Mouse (Mus musculus) urinary bladder, postnatal 10 days (tissue): ENCODE data around the gene Gns.

ENCODE experiments used
- DNase-seq: peaks from one replicate; pipeline ENCODE4 v3.0.0; 2022; ENCODE audit warnings: low spot score

Gns gene

DNA sequence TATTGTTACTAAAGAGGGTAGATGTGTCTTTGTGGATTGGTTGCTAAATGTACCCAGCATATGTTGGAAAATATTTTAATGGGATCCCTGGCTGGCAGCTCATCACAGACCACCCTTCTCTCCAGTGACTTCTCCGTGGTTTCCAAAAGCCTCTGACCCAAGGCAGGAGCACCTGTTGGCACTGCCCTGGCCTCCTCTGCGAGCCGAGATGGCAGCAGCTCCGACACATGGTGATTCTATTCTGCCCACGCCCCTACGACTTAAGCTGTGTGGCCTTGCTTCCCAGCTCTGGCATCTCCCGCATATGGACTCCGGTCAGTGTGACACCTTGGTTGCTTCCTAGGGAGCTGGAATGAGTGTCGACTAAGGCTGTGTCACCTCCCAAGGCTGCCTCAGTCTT lies 38.2 kb downstream of the Gns start:
- DNase-seq: no peak

DNA sequence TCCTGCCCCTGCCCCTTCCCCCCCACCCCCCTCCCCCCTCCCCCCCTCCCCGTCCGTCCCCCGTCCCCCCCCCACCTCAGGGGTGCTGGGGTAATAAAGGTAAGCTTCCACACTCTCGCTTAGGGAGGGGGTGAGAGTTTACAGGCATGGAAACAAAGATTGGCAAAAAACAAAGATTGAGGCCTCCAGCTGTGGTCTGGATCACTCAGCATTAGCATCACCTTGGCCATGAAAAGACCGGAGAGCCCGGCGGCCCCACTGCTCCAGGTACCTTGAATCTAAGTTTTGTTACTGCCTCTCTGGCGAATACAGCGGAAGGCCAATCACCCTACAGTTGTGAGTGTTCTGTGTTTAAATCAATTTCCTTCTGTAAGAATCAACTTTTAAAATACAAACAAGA lies 39.1 kb downstream of the Gns start:
- no peak for DNase-seq

DNA sequence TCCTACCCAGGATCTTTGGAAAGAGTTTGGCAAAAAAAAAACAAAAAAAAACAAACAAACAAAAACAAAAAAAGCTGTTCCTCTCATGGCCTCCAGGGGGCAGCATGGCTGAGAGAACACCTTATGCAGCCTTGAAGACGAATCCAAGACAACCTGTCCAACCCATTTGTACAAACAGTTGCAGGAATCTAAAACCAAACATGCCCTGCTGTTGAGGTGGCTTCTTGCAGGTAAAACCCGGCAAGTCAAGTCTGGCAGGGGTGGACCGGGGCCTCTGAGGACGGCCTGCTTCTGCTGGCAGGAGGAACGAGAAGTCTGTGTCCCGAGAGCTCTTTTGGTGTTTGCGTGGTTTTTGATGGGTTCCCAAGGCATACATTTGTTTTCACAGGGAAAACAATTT lies 44.8 kb downstream of the Gns start:
- no peak for DNase-seq

DNA sequence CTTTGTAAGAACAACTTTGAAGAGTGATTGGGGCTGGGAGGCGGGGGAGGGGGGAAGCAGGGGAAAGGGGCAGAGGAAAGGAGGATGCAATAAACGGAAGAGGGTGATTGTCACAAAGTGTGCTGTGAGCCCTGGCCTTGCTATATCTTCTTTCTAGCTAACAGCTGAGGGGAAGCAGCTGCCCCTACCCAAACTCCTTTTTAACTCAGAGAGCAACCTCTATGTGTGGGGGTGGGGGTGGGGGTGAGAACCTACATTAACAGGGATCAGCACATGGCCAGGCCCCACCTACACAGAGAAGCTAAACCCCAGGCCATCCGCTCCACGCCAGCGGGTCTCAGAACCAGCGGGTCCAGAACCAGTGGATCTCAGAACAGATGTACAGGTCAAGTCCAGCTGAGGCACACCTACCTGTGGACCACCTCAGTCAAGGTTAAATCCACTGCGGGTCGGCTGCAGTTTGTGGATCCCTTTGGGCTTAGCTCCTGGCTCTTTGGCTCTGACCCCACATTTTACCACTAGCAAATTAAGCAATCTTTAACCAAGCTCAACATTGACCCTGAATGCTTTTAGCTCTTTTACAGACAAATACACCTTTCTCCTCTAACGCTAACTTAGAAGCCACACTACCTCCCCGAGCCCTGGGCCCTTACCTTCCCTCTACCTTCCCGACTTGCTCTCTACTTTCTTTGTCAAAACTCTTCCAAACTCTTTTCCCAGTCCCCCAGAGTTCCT lies 47.0 kb downstream of the Gns start:
- DNase-seq: no peak

DNA sequence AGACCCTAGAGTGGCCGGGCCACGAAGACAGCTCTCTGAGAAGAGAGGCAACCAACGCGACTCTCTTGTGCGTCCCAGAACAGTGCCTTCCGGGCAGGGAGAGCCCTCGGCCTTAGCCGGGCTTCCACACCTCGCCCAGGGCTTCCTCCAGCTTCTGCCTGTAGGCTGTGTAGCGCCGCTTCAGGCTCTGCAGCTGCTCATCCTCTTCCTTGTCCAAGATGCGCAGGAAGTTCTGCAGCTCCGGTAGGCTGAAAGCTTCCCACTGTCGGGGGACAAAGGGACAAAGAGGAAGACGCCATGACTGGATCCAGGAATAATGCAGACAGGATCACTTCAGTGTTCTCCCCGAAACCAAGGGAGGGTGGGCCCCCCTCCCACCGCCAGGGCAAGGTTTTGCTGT lies 47.9 kb downstream of the Gns start:
- no peak for DNase-seq

DNA sequence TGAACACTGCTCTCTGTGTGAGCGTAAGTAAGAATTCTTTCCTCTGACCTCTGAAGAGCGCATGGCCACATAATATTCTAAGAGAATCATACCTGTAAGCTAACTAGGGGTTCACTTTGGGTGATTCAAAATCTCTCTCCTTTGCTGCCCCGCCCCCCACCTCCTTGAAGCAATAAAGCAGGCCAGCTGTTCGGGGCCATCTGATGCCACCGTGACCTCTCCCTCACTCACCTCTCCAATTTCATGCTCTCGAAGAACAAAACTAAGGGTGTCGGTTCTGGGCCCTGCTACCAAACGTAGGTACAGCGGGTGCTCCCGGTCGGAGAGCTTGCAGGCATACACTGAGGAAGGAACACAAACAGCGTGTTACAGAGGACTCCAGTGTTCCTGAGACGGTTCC lies 49.2 kb downstream of the Gns start:
- DNase-seq: no peak

DNA sequence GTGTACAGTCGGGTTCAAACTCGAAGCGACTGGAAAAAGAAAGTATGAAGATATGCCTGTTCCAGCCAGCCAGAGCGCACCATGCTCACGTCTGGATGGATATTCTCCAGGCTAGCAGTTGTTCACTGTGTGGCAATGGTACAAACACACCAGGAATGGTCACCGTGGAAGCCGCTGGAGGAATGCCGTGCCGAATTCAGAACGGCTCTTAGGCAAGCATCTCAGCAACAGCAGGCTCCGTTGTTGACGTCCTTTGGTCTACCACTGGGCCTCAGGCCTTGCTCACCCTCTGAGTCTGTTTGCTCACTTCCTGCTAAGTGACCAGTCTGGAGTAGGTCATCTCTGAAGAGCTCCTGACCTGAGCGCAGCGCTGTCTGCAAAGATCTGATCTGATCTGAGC lies 53.9 kb downstream of the Gns start:
- no peak for DNase-seq

DNA sequence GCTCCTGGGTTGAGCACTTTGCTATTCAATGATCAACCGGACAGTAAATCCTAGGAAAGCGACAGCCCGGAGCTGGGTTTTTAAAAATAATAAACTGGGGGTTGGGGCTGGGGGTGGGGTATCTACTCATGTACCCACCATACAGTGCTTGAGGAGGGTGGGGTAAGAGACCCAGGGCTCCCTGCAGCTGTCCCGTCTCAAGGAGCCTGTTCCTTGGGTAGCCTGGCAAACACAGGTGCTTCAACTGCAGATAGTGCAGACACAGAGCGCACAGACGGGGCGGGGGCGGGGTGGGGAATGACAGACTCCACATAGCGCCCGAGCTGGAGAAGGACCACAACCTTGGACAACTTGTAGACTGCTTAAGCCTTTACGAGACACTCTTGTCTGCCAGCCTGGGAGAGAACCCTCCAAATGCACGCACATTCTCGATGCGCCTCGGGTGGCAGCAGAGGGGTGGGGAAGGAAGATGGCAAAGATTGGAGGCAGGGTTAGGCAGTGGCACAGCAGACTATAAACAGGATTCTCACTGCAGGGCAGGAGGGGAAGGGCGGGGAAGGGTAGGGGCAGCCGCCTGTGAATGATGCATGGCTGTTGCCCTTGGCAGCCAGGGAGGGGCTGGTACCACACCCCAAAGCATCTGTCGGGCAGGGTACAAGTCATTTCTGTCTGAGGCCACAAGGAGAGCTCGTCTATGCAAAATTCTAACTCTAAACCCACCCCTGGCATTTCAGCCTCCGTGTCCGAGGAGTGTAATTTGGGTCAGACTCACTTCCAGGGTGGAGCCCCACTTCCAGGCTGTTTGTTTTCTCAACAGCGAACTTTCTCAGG lies 55.0 kb downstream of the Gns start:
- DNase-seq: no peak

DNA sequence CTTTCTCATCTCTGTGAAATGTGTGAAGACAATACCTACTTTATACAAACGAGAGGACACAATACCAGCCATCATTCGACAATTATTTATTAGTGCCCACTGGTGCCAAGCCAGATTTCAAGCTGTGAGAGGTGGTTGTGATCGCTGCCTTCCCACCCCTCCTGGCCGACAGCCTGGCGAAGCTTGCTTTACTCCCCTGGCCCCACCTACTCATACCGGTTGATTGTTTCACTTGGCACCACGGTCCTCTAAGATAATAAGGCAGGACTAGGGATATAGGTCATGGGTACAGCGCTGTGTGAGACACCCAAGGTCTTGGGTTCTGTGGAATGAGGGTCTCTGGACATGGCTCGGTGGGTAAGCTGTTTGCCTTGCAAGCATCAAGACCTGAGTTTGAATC lies 56.1 kb downstream of the Gns start:
- no peak for DNase-seq

DNA sequence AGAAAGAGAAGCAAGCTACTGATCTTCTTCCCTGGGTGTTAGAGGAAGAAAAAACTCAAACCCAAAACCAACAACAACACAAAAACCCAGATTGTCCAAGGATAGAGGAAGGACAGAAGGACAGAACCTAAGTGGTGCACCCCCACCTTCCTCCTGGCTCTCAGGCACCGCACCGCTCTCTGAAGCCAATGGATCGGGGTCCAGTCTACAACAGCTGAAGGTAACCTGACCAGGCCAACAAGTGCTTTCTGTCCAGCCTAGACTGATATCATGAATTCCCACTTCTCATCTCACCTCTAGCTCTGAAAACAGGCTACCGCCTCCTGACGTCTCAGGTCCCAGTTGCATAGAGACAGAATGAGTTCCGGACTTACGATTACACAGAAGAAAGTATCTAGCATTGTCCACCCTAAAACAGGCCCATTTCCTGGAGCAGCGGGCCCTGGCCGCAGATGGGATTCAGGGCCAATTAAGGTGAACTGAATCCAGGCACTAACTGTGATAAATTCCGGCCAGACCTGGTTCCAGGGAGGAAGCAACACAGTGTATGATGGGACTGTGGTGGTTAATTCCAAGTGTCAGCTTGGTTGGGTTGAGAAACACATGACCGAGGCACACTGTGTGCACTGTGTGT lies 56.9 kb downstream of the Gns start:
- DNase-seq: no peak

DNA sequence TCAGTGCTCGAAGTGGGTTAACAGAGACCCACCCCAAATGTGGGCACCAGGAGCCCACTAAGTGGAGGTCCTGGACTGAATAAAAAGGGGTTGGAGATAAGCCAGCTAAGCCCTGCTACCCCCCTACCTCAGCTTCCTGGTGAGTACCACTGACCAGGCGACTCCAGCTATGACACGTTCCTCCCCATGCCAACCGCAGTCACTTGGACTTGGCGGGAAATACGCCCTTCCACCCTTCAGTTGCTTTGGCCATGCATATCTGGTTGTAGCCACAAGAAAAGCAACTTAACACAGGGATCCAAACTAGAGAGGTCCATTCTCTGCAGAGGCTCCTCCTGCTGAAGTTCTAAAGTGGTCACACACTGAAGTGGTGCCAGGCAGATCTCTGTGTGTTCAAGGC lies 57.4 kb downstream of the Gns start:
- DNase-seq: no peak

DNA sequence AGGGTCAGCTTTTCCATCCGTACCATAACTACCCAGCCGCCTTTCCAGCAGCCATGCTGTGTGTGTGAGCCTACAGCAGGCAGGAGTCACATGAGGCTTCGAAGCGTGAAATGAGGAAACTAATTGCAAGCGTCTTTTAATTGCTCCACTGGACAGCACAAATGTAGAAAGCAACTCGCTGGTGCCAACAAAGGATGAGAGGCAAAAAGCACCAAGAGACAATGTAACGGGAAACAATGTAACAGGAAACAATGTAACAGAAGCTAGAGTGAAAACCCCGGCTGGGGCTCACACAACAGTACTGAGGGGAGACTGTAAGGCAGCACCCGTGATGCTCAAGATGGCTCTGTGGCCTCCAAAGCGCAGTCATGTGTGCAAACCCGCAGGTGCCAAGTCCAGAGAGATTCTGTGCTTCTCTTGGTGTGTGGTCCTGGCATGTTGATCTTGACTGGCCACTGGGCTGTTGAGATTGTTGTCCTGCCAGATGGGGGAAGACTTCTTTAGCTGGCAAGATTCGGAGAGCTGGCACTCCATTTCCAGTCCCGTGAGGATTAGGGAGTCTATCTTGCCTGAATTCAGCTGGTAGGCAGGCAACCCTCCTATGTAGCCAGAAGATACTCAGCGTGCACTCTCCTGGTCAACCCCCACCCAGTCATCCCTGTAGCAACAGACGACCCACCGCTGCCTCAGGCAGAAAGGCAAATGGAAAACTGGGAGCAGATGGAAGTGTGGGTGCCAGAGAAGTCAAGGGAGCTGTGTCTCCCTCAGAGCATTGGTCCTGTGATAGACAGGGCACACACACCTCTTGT lies 58.9 kb downstream of the Gns start:
- no peak for DNase-seq

DNA sequence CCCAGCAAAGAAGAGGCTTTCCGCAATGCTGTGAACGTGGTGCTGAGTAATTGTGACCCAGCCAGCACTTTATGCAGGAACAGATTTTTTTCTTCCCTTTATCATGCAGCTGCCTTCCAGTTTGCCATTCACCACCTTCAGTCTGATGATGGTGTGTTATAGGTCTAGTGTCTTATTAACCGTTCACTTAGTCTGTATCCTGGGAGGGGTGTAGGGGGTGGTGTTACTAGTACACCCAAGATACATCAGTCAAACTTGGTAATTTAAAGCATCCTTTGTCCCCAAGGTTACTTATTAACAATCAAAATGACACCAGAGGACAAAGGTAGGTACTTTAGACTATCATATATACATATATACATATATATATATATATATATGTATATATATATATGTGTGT lies 59.6 kb downstream of the Gns start:
- no peak for DNase-seq

DNA sequence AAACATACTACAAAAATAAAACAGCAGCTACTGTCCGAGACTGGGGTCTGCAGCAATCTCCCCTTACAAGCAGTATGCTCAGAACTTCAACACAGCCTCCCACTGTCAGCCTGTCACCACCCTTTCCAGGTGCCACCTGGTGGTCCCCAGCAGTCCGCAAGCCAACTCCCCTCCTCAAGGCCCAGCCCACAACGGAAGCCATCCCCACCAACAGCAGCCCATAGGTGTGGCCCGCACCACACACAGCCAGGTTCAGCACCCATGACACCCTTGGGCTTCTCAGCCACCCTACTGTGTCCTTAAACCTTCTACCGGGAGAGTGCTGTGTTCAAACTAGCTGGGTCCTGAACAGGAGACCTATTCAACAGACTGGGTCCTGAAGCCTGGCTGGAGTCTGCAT lies 60.2 kb downstream of the Gns start:
- no peak for DNase-seq

DNA sequence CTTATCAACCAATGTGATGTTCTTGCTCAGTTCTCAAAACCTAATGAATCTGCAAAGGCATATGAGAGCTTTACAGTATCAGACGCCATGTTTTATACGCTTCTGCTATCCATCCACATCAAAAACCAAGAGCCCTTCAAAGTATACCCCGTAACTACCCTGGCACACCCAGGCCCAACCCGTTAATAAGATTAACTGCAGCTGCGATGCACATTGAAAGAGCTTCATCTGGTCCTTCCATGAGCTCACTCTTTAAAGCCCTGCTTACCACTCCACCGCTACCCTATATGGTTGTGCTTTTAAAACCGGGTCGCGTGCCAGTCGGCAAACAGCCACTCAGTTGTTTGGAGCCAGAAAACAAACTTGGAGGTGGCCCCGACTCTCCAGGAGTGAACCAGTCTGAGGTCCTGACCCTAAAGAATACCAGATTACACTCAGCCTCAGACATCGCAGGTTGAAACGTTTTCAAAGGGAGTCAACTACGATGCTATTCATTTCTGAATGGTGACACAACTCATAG lies 60.7 kb downstream of the Gns start:
- DNase-seq: no peak

DNA sequence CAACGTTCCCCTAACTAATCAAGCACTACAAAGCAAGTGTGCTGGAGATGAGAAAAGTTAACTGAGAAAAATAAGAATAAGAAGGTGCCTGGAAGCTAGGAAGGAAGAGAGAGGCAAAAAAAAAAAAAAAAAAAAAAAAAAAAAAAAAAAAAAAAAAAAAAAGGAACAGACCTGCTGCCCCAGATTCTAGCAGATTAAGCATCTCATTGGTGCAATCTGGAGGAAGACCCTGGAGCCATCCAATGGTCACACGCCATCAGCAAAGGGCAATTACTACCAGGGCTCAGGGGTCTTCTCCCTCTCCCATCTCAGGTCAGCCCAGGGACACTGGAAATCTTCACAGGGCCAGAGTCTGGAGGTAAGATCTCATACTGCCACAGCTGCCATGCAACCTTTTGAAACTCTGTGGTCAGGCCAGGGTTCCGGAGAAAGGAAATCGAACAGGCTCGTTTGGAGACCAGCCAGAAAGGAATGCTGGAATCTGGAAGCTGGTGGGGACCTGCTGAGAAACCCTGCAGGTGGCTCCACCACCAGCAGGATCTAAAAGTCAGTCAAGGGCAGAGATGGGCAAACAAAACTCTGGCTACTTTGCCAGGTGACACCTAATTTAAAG lies 61.7 kb downstream of the Gns start:
- DNase-seq: no peak

DNA sequence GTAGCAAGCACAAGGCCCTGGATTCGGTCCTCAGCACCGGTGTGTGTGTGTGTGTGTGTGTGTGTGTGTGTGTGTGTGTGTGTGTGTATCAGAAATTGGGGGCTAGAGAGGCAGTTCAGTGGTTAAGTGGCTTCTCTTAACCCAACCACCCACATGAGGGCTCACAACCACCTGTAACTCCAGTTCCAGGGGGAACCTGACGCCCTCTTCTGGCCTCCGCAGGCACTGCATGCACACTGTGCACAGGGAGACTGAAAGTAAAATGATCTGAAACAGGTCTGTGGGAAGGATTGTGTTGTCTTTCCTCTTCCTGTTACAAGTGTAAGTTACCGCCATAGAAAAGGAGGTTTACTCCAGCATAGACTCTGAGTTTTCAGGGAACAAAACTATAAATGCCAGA lies 62.2 kb downstream of the Gns start:
- no peak for DNase-seq

DNA sequence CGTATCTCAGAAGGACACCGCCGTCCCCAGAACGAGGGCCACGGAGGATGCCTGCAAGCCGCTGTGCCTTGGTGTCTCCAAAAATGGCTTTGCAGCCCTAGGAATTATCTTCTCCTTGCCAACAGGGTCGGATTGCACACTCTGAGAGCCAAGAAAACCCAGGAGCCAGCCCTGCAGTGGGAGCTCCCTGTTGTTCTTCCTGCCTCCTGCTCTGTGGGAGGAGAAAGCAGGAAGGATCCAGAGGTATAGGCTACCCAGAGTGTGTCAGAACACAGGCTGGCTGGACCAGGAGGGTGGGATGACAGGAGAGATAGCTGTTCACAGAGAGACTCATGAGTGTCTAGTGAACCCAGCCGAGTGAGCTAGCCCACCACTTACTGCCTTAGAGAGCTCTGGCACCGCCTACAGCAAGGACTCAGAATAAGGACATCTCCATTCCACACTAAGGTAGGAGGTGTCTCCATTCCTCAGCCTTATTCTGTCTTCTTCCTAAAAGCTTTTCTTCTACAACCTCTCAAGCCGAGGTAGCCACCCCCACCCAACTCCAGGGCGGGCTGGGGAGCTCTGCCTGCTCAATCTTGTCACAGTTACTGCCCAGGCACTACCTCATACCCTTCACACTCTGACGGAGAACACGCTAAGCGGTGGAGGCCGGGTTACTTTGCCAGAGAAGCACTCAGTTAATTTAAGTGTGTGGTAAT lies 63.3 kb downstream of the Gns start:
- no peak for DNase-seq

DNA sequence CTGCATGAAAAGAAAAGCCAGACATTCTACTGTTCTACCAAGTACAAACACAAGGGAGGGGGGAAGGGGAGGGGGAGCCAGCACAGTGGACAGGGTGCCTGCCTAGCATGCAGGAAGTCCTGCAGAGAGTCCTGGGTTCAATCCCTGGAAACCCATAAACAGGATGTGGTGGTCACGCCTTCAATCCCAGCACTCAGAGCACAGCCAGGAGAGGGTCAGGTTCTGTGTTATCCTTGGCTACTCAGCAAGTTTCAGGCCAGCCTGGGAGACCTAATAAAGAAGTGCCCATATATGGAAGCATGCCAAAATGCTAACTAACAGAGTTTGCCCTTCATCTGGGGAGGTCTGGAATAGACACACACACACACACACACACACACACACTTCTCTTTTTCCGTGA lies 64.2 kb downstream of the Gns start:
- no peak for DNase-seq

DNA sequence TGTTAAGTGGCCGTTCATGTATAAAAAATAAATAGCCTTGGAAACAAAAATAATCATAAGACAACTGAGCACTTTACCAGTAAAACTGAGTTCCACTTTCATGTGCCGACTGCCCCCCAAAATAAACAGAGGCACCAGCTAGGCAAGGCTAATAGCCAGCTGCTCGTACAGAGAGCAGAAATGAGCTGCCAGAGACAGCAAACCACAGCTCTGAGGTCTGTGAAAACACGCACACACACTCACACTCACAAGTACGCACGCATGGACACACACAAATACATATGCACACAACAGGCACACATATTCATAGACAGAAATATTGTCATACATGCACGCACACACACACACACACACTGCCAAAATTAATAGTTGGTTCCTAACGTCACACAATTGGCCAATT lies 64.7 kb downstream of the Gns start:
- no peak for DNase-seq
